Mouse (Mus musculus) c-Kit-positive CD71-positive TER-119-positive erythroid progenitor cells, embryonic 14.5 days (primary cell): Measurements from ENCODE around the gene Srp54c.

ENCODE experiments used
- DNase-seq: peaks from one replicate; pipeline ENCODE4 v3.0.0-alpha.2; 2013; ENCODE audit warnings: low spot score

Srp54c gene

GRCm38 (mm10) chr12:55311841-55312240 is 81.9 kb downstream of the Srp54c start:
- DNase-seq: no peak
